Mouse (Mus musculus): ENCODE results near the gene Elmo2. TPM values are rescaled to one million over a fixed set of nuclear protein-coding genes. Genes with fewer than 3 reads are reported as not detected.

Gene Elmo2
- polyA plus RNA-seq, 1 experiment, result 56.3 TPM

GRCm38 (mm10) chr2:165367047-165367520 lies 40.8 kb upstream of the Elmo2 start:
- H3K4me3 ChIP-seq (ENCODE audit: insufficient read depth, low read depth, low read length), result no peak overlapping the region
- WGBS, result 3% methylated on average over 5 of the region's 8 CpGs
- peak; percentile 81 for DNase-seq

DNA sequence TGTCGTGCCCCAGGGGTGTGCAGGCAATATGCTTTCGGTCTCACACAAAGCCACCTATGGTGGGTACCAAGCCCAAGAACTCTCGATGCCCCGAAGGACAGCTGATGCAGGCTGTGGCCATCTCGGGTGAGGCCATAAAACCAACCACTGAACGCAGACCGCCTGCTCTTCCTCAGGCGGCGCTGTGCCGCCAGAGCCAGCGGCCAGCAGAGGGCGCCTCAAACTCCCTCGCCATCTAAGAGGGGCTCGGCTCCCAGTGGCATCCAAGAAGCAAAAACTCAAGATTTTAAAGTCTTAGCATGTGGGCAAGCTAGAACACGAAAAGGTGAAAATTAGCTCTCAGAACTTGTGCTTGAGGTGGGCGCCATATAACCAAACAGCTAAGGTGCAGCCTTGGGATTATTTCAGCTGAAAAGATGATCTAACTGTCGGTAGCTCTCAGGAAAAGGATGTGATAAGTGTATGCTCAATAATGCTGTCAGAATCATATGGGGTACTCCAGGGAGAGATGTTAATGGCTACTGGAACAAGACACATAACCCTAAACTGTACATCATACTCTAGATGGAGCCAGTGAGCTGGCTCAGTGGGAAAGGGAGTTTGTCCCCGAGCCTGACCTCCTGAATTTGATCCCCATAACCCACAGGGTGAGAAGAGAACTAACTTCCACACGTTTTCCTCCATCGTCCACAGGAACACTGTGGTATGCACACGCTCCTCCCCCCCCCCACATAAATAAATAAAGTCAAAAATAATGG lies 38.2 kb upstream of the Elmo2 start:
- Histone ChIP-seq H3K4me3 (ENCODE audit: insufficient read depth, low read depth, low read length) (no peak overlapping the region), H3K27ac (ENCODE audit: insufficient read depth, low read depth, low read length) (no peak overlapping the region), H3K4me1 (ENCODE audit: control insufficient read depth, insufficient read depth, low read length) (no peaks in the 10 kb centered on the region), H3K27me3 (replicated peaks; ENCODE audit: control insufficient read depth, insufficient read depth, low read length) (0 out of 2 replicates have a peak, but pooled peaks cover 2% of the 10 kb centered on the region), H3K36me3 (ENCODE audit: control insufficient read depth, insufficient read depth, low read length) (no peaks in the 10 kb centered on the region)
- WGBS, result 10% methylated on average over 21 of the region's 21 CpGs
- peak; percentile 35 for DNase-seq
- TF ChIP-seq POLR2A (IDR thresholded peaks at IDR 0.05; ENCODE audit: low read depth, low read length), result no peak
- peak; percentile 70 for TF ChIP-seq CTCF (conservative IDR thresholded peaks at IDR 0.05; ENCODE audit: insufficient read depth, insufficient read length, low read depth, low read length)

More at GRCm38 (mm10) chr2:165367047-165367520, 40.8 kb upstream of the Elmo2 start:
- H3K4me1 ChIP-seq (ENCODE audit: control insufficient read depth, insufficient read depth, low read length), result no peaks in the 10 kb centered on the region
- H3K36me3 ChIP-seq (ENCODE audit: control insufficient read depth, insufficient read depth, low read length), result no peaks in the 10 kb centered on the region
- TF ChIP-seq CTCF (conservative IDR thresholded peaks at IDR 0.05; ENCODE audit: insufficient read depth, insufficient read length, low read depth, low read length), result no peak
- TF ChIP-seq POLR2A (IDR thresholded peaks at IDR 0.05; ENCODE audit: low read depth, low read length), result no peak
- H3K27ac ChIP-seq (ENCODE audit: insufficient read depth, low read depth, low read length), result no peak overlapping the region
- 0 out of 2 replicates have a peak, but pooled peaks cover 2% of the 10 kb centered on the region for H3K27me3 ChIP-seq (replicated peaks; ENCODE audit: control insufficient read depth, insufficient read depth, low read length)

DNA sequence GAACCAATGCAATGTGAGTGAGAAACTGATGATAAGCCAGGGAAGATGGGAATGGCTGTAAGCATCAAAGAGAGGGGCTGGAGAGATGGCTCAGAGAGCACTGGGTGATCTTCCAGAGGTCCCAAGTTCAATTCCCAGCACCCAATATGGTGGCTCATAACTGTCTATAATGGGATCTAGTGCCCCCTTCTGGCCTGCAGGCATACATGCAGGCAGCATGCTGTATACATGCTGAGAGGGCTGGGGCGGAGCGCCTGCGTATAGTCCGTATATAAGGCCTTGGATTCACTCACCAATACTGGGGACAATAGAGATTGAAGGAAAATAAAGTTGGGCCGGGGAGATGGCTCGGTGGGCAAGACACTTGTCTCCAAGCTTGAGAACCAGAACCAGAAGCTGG lies 37.0 kb upstream of the Elmo2 start:
- DNase-seq, result no peak
- Histone ChIP-seq H3K4me1 (ENCODE audit: control insufficient read depth, insufficient read depth, low read length) (no peaks in the 10 kb centered on the region), H3K27ac (ENCODE audit: insufficient read depth, low read depth, low read length) (no peak overlapping the region), H3K36me3 (ENCODE audit: control insufficient read depth, insufficient read depth, low read length) (no peaks in the 10 kb centered on the region), H3K4me3 (ENCODE audit: insufficient read depth, low read depth, low read length) (no peak overlapping the region), H3K27me3 (replicated peaks; ENCODE audit: control insufficient read depth, insufficient read depth, low read length) (0 out of 2 replicates have a peak, but pooled peaks cover under 1% of the 10 kb centered on the region)
- 93% methylated on average over 6 of the region's 6 CpGs for WGBS
- TF ChIP-seq CTCF (conservative IDR thresholded peaks at IDR 0.05; ENCODE audit: insufficient read depth, insufficient read length, low read depth, low read length), result no peak
- no peak for TF ChIP-seq POLR2A (IDR thresholded peaks at IDR 0.05; ENCODE audit: low read depth, low read length)

DNA sequence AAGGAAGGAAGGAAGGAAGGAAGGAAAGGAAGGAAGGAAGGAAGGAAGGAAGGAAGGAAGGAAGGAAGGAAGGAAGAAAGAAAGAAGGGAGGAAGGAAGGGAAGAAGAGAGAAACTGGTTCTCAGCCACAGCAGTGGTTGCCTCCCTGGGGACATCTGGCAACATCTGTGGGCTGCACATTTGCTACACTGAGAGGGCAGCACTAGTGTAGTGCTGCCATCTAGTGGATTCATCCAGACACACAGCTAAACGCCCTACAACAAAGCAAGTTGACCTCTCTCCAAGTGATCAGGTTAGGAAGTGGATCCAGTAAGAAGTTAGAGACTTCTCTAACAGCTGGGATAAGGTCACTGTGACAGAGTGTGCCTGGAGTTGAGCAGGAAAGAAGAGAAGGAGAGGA lies 34.6 kb upstream of the Elmo2 start:
- 5% methylated on average over 1 of the region's 1 CpGs for WGBS
- TF ChIP-seq CTCF (conservative IDR thresholded peaks at IDR 0.05; ENCODE audit: insufficient read depth, insufficient read length, low read depth, low read length) (peak; percentile 90), POLR2A (IDR thresholded peaks at IDR 0.05; ENCODE audit: low read depth, low read length) (no peak)
- Histone ChIP-seq H3K36me3 (ENCODE audit: control insufficient read depth, insufficient read depth, low read length) (no peaks in the 10 kb centered on the region), H3K4me3 (ENCODE audit: insufficient read depth, low read depth, low read length) (no peak overlapping the region), H3K27me3 (replicated peaks; ENCODE audit: control insufficient read depth, insufficient read depth, low read length) (no peaks in the 10 kb centered on the region), H3K4me1 (ENCODE audit: control insufficient read depth, insufficient read depth, low read length) (no peaks in the 10 kb centered on the region), H3K27ac (ENCODE audit: insufficient read depth, low read depth, low read length) (no peak overlapping the region)
- peak; percentile 66 for DNase-seq

DNA sequence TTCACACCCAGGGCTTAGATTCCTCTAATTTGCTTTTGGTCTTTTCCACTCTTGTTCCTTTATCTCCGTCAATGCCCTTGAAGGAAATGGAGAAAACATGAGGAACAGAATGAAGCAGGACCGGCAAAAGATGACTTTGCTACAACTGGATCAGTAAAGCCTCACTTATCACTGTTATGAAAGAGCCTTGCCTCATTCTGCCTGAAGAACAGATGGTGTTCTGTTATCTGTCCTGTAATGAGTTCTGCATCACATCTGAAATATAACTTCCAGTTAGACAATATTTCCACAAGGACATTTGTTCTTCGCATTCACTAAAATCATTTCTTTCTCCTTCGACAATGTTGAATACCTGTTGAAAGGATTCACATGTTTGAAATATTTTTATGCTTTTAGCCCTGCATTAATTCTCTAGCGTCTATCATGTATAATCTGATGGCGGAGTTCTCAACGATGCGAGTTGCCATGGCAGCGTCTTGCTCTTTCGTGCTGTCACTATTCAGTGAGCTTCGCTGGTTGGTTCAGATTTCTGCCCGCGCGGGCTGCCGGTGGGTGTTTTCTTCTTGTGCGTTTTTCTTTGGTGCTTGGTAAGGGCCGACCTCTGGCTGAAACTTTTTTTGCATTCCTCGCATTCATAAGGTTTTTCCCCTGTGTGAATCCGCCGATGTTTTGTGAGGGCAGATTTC lies 25.7 kb upstream of the Elmo2 start:
- H3K4me1 ChIP-seq (ENCODE audit: control insufficient read depth, insufficient read depth, low read length), result no peaks in the 10 kb centered on the region
- no peak for DNase-seq
- no peaks in the 10 kb centered on the region for H3K27me3 ChIP-seq (replicated peaks; ENCODE audit: control insufficient read depth, insufficient read depth, low read length)
- WGBS, result 86% methylated on average over 20 of the region's 20 CpGs
- H3K36me3 ChIP-seq (ENCODE audit: control insufficient read depth, insufficient read depth, low read length), result no peaks in the 10 kb centered on the region
- H3K27ac ChIP-seq (ENCODE audit: insufficient read depth, low read depth, low read length), result no peak overlapping the region
- H3K4me3 ChIP-seq (ENCODE audit: insufficient read depth, low read depth, low read length), result no peak overlapping the region
- TF ChIP-seq CTCF (conservative IDR thresholded peaks at IDR 0.05; ENCODE audit: insufficient read depth, insufficient read length, low read depth, low read length), result no peak
- TF ChIP-seq POLR2A (IDR thresholded peaks at IDR 0.05; ENCODE audit: low read depth, low read length), result no peak

DNA sequence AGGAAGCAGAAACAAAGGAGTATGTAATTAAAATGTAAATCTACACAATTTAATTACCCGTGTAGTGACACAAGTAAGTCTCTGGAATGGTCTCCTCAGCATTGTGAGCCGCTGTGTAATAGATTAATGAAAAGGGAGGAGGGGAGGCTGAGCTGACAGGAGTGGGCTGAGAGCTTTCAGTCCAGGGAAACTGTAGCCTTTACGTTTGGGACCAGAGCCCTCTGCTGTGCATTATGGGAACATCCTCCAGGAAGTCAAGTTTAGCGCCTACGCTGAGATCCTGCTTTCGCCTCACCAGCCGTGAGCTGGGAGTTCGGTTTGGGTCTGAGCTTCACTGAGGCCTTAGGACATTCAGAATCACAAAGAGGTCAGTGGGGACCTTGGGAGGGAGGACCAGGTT lies 23.2 kb upstream of the Elmo2 start:
- H3K4me1 ChIP-seq (ENCODE audit: control insufficient read depth, insufficient read depth, low read length), result no peaks in the 10 kb centered on the region
- no peak overlapping the region for H3K27ac ChIP-seq (ENCODE audit: insufficient read depth, low read depth, low read length)
- no peaks in the 10 kb centered on the region for H3K36me3 ChIP-seq (ENCODE audit: control insufficient read depth, insufficient read depth, low read length)
- DNase-seq, result no peak
- H3K27me3 ChIP-seq (replicated peaks; ENCODE audit: control insufficient read depth, insufficient read depth, low read length), result no peaks in the 10 kb centered on the region
- TF ChIP-seq CTCF (conservative IDR thresholded peaks at IDR 0.05; ENCODE audit: insufficient read depth, insufficient read length, low read depth, low read length), result no peak; the same call in 1 of the 2 replicates
- TF ChIP-seq POLR2A (IDR thresholded peaks at IDR 0.05; ENCODE audit: low read depth, low read length), result no peak
- H3K4me3 ChIP-seq (ENCODE audit: insufficient read depth, low read depth, low read length), result no peak overlapping the region
- 15% methylated on average over 8 of the region's 8 CpGs for WGBS

DNA sequence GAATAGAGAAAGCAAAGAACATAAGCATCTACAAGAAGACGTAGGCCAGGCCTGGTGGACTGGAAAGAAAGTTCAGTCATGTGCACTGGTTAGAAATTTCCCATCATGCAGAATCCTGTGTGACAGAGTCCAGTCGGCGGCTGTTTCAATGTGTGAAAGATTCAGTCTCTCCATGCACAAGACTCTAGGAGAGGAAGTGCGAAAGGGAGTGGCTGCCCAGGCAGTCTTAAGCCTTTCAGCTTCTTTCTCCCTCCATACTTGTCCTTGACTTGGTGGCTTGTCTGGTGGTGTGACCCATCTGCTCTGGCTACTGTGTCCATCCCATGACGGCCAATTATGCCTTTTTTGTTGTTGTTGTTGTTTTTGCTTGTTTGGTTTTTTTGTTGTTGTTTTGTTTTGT lies 19.9 kb upstream of the Elmo2 start:
- Histone ChIP-seq H3K4me3 (ENCODE audit: insufficient read depth, low read depth, low read length) (no peak overlapping the region), H3K36me3 (ENCODE audit: control insufficient read depth, insufficient read depth, low read length) (no peaks in the 10 kb centered on the region), H3K4me1 (ENCODE audit: control insufficient read depth, insufficient read depth, low read length) (no peaks in the 10 kb centered on the region), H3K27ac (ENCODE audit: insufficient read depth, low read depth, low read length) (no peak overlapping the region), H3K27me3 (replicated peaks; ENCODE audit: control insufficient read depth, insufficient read depth, low read length) (no peaks in the 10 kb centered on the region)
- no peak for DNase-seq
- 76% methylated on average over 5 of the region's 5 CpGs for WGBS
- TF ChIP-seq CTCF (conservative IDR thresholded peaks at IDR 0.05; ENCODE audit: insufficient read depth, insufficient read length, low read depth, low read length) (no peak), POLR2A (IDR thresholded peaks at IDR 0.05; ENCODE audit: low read depth, low read length) (no peak)
